Mouse (Mus musculus): Measurements from ENCODE around the gene Med27. TPM values are rescaled to one million over a fixed set of nuclear protein-coding genes. Genes with fewer than 3 reads are reported as not detected.

Med27 gene
- polyA plus RNA-seq, 1 experiment from 2014 or later: 42.8 TPM

DNA sequence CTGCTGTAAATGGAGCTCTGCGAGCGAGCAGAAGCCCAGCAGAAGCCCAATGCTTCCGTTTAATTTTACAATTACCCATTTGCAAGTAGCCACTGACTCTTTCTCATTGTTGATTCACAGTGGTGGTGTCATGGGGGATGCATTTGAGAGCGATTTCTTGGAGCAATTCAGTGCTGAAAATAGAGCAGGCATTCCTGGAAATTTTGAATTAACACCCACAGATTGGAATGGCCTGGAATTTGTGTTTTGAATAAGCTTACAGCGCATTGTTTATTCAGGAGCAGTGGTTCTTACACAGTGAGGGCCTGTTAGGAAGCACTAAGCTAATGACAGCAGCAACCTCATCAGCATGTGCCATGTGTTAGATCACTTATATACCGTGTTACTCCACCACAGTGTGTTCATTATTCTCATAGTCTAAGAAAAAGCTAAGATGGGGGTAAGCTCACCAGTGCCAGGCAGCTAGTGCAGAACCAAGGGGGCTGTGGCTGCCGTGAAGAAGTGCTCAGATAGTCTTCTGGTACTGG is 101.9 kb downstream of the Med27 start:
- Histone ChIP-seq H3K4me2 (no peak overlapping the region), H3K9ac (ENCODE audit: low read depth, low read length) (no peak overlapping the region), H3K4me1 (replicated peaks; ENCODE audit: control insufficient read depth, insufficient read depth, low read length) (peaks cover 8% of the 10 kb centered on the region), H3K27ac (ENCODE audit: low read depth, low read length) (no peak overlapping the region), H3K27me3 (replicated peaks; ENCODE audit: control insufficient read depth, insufficient read depth, low read length) (no peaks in the 10 kb centered on the region), H3K4me3 (ENCODE audit: low read depth, low read length) (no peak overlapping the region), H3K36me3 (ENCODE audit: control insufficient read depth, insufficient read depth, low read length) (no peaks in the 10 kb centered on the region), H3K9me3 (ENCODE audit: control insufficient read depth, low read length) (no peaks in the 10 kb centered on the region)
- no peak for DNase-seq (ENCODE audit: low spot score)
- ATAC-seq (replicated peaks; ENCODE audit: low FRiP score): no peak
- 90% methylated on average over 7 of the region's 7 CpGs for WGBS

DNA sequence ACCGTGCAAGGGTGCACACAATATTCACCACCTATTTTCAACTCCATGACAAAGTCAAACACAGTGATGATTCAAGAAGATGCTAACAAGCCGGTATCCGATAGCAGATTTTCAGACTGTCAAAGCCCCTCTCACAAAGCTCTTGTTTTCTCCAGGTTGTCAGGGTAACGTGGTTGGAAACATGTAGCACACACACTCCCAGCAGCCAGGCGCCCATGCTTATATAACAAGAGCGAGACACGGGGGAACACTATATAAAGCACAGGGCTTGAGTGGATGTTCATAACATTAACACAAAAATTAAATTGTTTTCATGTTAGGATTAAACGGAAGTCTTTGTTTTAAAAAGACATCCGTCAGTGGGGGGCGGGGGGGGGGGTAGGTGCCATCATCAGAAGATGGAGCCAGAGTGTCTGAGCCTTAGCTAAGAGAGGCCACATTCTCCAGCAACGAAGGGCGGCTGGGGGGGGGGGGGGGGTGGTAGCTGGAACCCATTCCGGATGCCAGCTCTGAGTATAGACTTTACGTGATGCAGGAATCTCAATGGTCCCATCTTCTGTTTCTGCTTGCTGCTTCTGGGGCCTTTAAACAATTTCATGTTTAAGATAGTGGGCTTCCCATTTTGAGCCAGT is 104.9 kb downstream of the Med27 start:
- Histone ChIP-seq H3K9me3 (ENCODE audit: control insufficient read depth, low read length) (no peaks in the 10 kb centered on the region), H3K9ac (ENCODE audit: low read depth, low read length) (no peak overlapping the region), H3K36me3 (ENCODE audit: control insufficient read depth, insufficient read depth, low read length) (no peaks in the 10 kb centered on the region), H3K27me3 (replicated peaks; ENCODE audit: control insufficient read depth, insufficient read depth, low read length) (no peaks in the 10 kb centered on the region), H3K4me3 (ENCODE audit: low read depth, low read length) (no peak overlapping the region), H3K27ac (ENCODE audit: low read depth, low read length) (no peak overlapping the region), H3K4me1 (replicated peaks; ENCODE audit: control insufficient read depth, insufficient read depth, low read length) (peaks cover 16% of the 10 kb centered on the region), H3K4me2 (no peak overlapping the region)
- WGBS: 84% methylated on average over 14 of the region's 14 CpGs
- no peak for DNase-seq (ENCODE audit: low spot score)
- no peak for ATAC-seq (replicated peaks; ENCODE audit: low FRiP score)

DNA sequence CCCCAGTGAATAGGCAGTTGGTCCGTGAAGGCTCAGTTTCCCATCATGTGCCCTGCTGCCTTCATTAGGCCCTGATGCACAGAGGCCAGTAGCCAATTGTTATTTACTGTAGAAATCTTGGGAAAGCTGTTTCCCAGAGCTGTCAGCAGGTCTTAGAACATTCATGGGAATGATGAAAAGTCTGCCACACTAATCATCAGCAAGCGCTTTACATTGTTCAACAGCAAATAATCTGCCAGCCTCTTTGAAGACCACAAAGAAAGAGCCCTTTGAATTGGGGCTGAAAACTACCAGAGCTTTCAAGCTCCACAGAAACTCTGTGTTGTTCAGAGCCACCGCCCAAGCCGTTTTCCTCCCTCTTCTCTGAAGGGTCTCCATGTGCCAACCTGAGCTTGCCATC is 106.8 kb downstream of the Med27 start:
- H3K4me2 ChIP-seq: no peak overlapping the region
- H3K9ac ChIP-seq (ENCODE audit: low read depth, low read length): no peak overlapping the region
- H3K9me3 ChIP-seq (ENCODE audit: control insufficient read depth, low read length): no peaks in the 10 kb centered on the region
- no peaks in the 10 kb centered on the region for H3K36me3 ChIP-seq (ENCODE audit: control insufficient read depth, insufficient read depth, low read length)
- H3K27me3 ChIP-seq (replicated peaks; ENCODE audit: control insufficient read depth, insufficient read depth, low read length): no peaks in the 10 kb centered on the region
- no peak overlapping the region for H3K27ac ChIP-seq (ENCODE audit: low read depth, low read length)
- H3K4me1 ChIP-seq (replicated peaks; ENCODE audit: control insufficient read depth, insufficient read depth, low read length): peaks cover 31% of the 10 kb centered on the region
- H3K4me3 ChIP-seq (ENCODE audit: low read depth, low read length): no peak overlapping the region
- DNase-seq (ENCODE audit: low spot score): no peak
- ATAC-seq (replicated peaks; ENCODE audit: low FRiP score): no peak
- WGBS: 88% methylated on average over 4 of the region's 4 CpGs

DNA sequence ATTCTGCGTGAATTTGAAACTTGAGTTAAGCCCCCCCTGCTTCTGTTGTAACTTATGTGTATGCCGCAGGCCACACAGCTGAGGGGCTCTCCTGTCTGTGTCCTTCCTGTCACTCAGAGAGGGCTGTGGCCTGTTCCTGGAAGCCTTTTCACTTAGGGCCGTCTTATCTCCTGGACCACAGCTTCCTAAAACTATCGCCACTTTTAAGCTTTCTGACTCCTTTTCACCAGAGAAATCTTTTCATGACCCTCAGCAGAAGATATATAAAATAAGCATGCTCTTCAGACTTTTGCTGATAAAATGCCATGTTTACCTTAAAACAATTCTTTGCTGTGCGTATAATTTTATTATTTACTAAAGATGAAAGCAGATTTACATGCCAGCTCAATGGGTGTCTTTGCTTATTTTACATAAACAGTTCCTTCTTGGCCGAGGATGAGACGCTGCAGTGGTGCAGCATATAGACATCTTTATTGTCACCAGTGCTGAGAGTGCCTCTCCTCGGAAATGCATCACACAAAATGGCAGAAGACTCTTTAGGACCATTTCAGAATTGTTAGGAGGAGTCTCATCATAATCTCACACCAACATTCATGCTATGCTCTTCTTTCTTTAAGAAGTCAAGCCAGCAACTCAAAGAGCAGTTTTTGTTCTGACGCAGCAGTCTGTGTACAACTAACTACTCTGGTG is 110.2 kb downstream of the Med27 start:
- DNase-seq (ENCODE audit: low spot score): no peak
- no peaks in the 10 kb centered on the region for H3K9me3 ChIP-seq (ENCODE audit: control insufficient read depth, low read length)

DNA sequence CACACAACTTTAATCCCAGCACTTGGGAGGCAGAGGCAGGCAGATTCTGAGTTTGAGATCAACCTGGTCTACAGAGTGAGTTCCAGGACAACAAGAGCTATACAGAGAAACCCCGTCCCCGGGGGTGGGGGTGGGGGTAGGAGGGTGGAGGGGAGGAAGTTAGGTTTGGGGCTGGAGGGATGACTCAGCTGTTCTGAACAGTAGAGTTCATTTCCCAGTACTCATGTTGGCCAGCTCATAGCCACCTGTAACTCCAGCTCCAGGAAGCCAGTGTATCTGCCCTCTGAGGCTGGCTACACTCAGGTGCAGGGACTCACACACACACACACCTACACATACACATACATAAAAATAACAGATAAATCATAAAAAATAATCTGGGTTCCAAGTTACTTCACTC is 111.1 kb downstream of the Med27 start:
- H3K9ac ChIP-seq (ENCODE audit: low read depth, low read length): no peak overlapping the region
- H3K9me3 ChIP-seq (ENCODE audit: control insufficient read depth, low read length): no peaks in the 10 kb centered on the region
- H3K27me3 ChIP-seq (replicated peaks; ENCODE audit: control insufficient read depth, insufficient read depth, low read length): no peaks in the 10 kb centered on the region
- H3K4me2 ChIP-seq: no peak overlapping the region
- H3K4me3 ChIP-seq (ENCODE audit: low read depth, low read length): no peak overlapping the region
- WGBS: 42% methylated on average over 2 of the region's 2 CpGs
- peaks cover 37% of the 10 kb centered on the region for H3K4me1 ChIP-seq (replicated peaks; ENCODE audit: control insufficient read depth, insufficient read depth, low read length)
- DNase-seq (ENCODE audit: low spot score) (no peak), ATAC-seq (replicated peaks; ENCODE audit: low FRiP score) (peak; percentile 58; the same call in 1 of the 2 replicates)
- H3K27ac ChIP-seq (ENCODE audit: low read depth, low read length): no peak overlapping the region
- H3K36me3 ChIP-seq (ENCODE audit: control insufficient read depth, insufficient read depth, low read length): no peaks in the 10 kb centered on the region

More for the DNA sequence above, 110.2 kb downstream of the Med27 start:
- whole genome bisulfite sequencing: 38% methylated on average over 9 of the region's 9 CpGs
- H3K4me2 ChIP-seq: peak overlapping the region; percentile 16
- no peak overlapping the region for H3K9ac ChIP-seq (ENCODE audit: low read depth, low read length)
- no peaks in the 10 kb centered on the region for H3K27me3 ChIP-seq (replicated peaks; ENCODE audit: control insufficient read depth, insufficient read depth, low read length)
- H3K36me3 ChIP-seq (ENCODE audit: control insufficient read depth, insufficient read depth, low read length): no peaks in the 10 kb centered on the region
- ATAC-seq (replicated peaks; ENCODE audit: low FRiP score): no peak
- peaks cover 37% of the 10 kb centered on the region for H3K4me1 ChIP-seq (replicated peaks; ENCODE audit: control insufficient read depth, insufficient read depth, low read length)
- H3K27ac ChIP-seq (ENCODE audit: low read depth, low read length): no peak overlapping the region
- H3K4me3 ChIP-seq (ENCODE audit: low read depth, low read length): no peak overlapping the region

DNA sequence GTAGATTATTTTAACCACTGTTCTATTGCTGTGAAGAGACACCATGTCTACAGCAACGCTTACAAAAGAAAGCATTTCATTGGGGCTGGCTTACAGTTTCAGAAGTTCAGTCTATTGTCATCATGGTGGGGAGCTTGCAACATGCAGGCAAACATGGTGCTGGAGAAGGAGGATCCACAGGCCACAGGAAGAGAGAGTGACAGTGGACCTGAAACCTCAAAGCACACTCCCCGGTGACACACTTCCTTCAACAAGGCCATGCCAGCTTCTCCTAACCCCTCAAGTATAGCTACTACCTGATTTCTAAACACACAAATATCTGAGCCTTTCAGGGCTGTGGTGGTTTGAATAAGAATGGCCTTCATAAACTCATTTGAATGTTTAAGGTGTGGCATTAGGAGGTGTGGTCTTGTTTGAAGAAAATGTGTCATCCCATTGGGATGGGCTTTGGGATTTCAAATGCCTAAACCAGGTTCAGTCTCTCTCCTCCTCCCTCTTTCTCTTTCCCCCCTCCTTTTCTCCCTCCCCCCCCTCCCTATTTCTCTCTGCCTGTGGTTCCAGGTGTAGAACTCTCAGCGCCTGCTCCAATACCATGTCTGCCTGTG is 111.8 kb downstream of the Med27 start:
- H3K9me3 ChIP-seq (ENCODE audit: control insufficient read depth, low read length): no peaks in the 10 kb centered on the region
- 81% methylated on average over 3 of the region's 3 CpGs for WGBS
- H3K27ac ChIP-seq (ENCODE audit: low read depth, low read length): no peak overlapping the region; the same call in 1 of the 2 replicates
- H3K36me3 ChIP-seq (ENCODE audit: control insufficient read depth, insufficient read depth, low read length): no peaks in the 10 kb centered on the region
- H3K4me1 ChIP-seq (replicated peaks; ENCODE audit: control insufficient read depth, insufficient read depth, low read length): peaks cover 37% of the 10 kb centered on the region
- H3K9ac ChIP-seq (ENCODE audit: low read depth, low read length): no peak overlapping the region
- H3K27me3 ChIP-seq (replicated peaks; ENCODE audit: control insufficient read depth, insufficient read depth, low read length): no peaks in the 10 kb centered on the region
- ATAC-seq (replicated peaks; ENCODE audit: low FRiP score) (no peak), DNase-seq (ENCODE audit: low spot score) (no peak)
- no peak overlapping the region for H3K4me3 ChIP-seq (ENCODE audit: low read depth, low read length)
- no peak overlapping the region for H3K4me2 ChIP-seq

DNA sequence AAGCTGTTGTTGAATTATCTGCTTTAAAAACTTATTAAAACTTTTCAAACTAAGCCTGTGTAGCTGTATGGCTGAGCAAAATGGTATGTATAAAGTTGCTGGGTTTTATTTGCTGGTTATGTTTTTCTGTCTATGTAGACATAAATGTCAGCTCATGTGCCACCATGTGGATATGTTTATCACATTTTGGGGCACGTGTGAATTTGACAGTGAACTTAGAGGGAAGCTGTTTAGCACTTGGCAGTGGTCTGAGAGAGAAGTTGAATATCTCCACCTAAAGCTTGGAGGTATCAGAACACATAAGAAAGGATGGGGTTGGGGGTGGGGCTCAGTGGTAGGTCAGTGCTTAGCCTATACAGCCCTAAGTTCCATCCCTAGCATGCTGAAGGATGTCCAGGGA is 113.0 kb downstream of the Med27 start:
- Histone ChIP-seq H3K36me3 (ENCODE audit: control insufficient read depth, insufficient read depth, low read length) (no peaks in the 10 kb centered on the region), H3K9ac (ENCODE audit: low read depth, low read length) (no peak overlapping the region), H3K27ac (ENCODE audit: low read depth, low read length) (no peak overlapping the region), H3K27me3 (replicated peaks; ENCODE audit: control insufficient read depth, insufficient read depth, low read length) (no peaks in the 10 kb centered on the region), H3K9me3 (ENCODE audit: control insufficient read depth, low read length) (no peaks in the 10 kb centered on the region), H3K4me2 (no peak overlapping the region), H3K4me3 (ENCODE audit: low read depth, low read length) (no peak overlapping the region), H3K4me1 (replicated peaks; ENCODE audit: control insufficient read depth, insufficient read depth, low read length) (peaks cover 37% of the 10 kb centered on the region)
- DNase-seq (ENCODE audit: low spot score): no peak
- 50% methylated on average over 1 of the region's 1 CpGs for WGBS
- ATAC-seq (replicated peaks; ENCODE audit: low FRiP score): no peak

DNA sequence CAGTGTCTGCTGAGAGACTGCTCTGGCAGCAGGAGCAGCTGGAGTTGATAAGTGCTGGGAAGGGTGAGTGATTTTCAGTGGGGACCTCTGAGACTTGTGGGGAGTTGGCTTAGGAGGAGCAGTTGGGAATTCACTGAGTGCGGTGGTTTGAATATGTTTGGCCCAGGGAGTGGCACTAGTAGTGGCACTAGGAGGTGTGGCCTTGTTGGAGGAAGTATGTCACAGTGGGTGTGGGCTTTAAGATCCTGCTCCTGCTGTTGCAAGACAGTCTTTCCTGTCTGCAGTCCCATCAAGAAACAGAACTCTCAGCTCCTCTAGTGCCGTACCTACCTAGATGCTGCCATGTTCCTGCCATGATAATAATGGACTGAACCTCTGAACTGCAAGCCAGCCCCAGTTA is 115.2 kb downstream of the Med27 start:
- no peak for DNase-seq (ENCODE audit: low spot score)
- Histone ChIP-seq H3K27ac (ENCODE audit: low read depth, low read length) (no peak overlapping the region), H3K36me3 (ENCODE audit: control insufficient read depth, insufficient read depth, low read length) (no peaks in the 10 kb centered on the region), H3K4me2 (no peak overlapping the region), H3K27me3 (replicated peaks; ENCODE audit: control insufficient read depth, insufficient read depth, low read length) (no peaks in the 10 kb centered on the region), H3K4me1 (replicated peaks; ENCODE audit: control insufficient read depth, insufficient read depth, low read length) (peaks cover 36% of the 10 kb centered on the region), H3K4me3 (ENCODE audit: low read depth, low read length) (no peak overlapping the region), H3K9ac (ENCODE audit: low read depth, low read length) (no peak overlapping the region), H3K9me3 (ENCODE audit: control insufficient read depth, low read length) (no peaks in the 10 kb centered on the region)
- ATAC-seq (replicated peaks; ENCODE audit: low FRiP score): no peak
- 91% methylated on average over 2 of the region's 2 CpGs for WGBS
